Mouse (Mus musculus) midbrain, embryonic 11.5 days (tissue): Measurements from ENCODE around the gene Nphp4. TPM values are rescaled to one million over a fixed set of nuclear protein-coding genes. Genes with fewer than 3 reads are reported as not detected.
"Not testable (repeated sequence)": the region's sequence is repeated elsewhere in the genome, so short reads cannot be mapped to it uniquely, and the experiment has no call there.

ENCODE experiments used
- ATAC-seq: fragments of 200-750 bp; cut with Nextera tagmentation; 2 replicates; pipeline ENCODE4 v1.8.0; 2017; ENCODE audit warnings: moderate TSS enrichment, moderate library complexity; ENCODE audit not compliant: low FRiP score
- DNase-seq: peaks from one replicate; pipeline ENCODE4 v3.0.0; 2015; ENCODE audit warnings: low spot score; ENCODE audit errors: missing footprints
- H3K27ac ChIP-seq: fragments of 300-500 bp; sonication (generic); 2 replicates; pipeline ENCODE4 v1.5.1; 2014; ENCODE audit warnings: low read depth, low read length
- H3K27me3 ChIP-seq: fragments of 300-500 bp; sonication (generic); 2 replicates; pipeline ENCODE4 v1.6.1; 2014; ENCODE audit warnings: mild to moderate bottlenecking, low read length, moderate library complexity, mixed read lengths; ENCODE audit not compliant: control insufficient read depth, insufficient read depth
- H3K36me3 ChIP-seq: fragments of 300-500 bp; sonication (generic); 2 replicates; pipeline ENCODE4 v1.6.1; 2014; ENCODE audit warnings: mild to moderate bottlenecking, low read length, moderate library complexity, mixed read lengths; ENCODE audit not compliant: control insufficient read depth, insufficient read depth
- H3K4me1 ChIP-seq: fragments of 300-500 bp; sonication (generic); 2 replicates; pipeline ENCODE4 v1.6.1; 2014; ENCODE audit warnings: low read length; ENCODE audit not compliant: control insufficient read depth, insufficient read depth
- H3K4me2 ChIP-seq: fragments of 300-500 bp; sonication (generic); 2 replicates; pipeline ENCODE4 v1.6.1; 2014; ENCODE audit warnings: mild to moderate bottlenecking, moderate library complexity
- H3K4me3 ChIP-seq: fragments of 300-500 bp; sonication (generic); 2 replicates; pipeline ENCODE4 v1.5.1; 2014; ENCODE audit warnings: low read depth, low read length
- H3K9ac ChIP-seq: fragments of 300-500 bp; sonication (generic); 2 replicates; pipeline ENCODE4 v1.6.1; 2014; ENCODE audit warnings: low read length
- H3K9me3 ChIP-seq: fragments of 300-500 bp; sonication (generic); 2 replicates; pipeline ENCODE4 v1.6.1; 2016; ENCODE audit warnings: low read length; ENCODE audit not compliant: control insufficient read depth
- WGBS: fragments of 180-500 bp; shearing (Covaris S2); extraction: QIAGEN DNeasy Blood & Tissue Kit; methylation state at CpG from one replicate; pipeline ENCODE4 v1.1.7; 2014; 5-methylcytosine and 5-hydroxymethylcytosine counted together
- polyA plus RNA-seq: library from polyadenylated mRNA; unstranded; fragments of >200 nt; fragmentation: Nextera tagmentation; extraction: Ambion mirVana; gene quantifications from 2 replicates; pipeline ENCODE4 v1.2.1, GENCODE M21; 2014

Nphp4 gene
- polyA plus RNA-seq, 1 experiment from 2014 or later: 4.4 TPM

DNA sequence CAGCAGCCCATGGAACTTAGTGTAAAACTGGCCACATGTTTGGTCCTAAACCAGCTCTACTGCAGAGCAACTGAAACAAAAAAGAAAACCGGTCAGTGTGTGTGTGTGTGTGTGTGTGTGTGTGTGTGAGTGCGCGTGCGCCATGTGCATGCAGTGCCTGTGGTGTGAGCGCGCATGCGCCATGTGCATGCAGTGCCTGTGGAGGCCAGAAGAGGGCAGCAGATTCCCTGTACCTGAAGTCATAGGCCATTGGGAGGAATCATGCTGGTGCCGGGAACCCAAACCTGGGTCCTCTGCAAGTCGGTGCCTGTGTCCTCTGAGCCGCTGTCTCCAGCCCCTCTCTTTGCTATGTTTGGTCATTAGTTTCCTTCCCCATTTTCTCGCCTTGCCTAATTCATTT is 65.9 kb downstream of the Nphp4 start:
- ATAC-seq: no peak
- no peak overlapping the region for H3K27ac ChIP-seq
- no peak overlapping the region for H3K4me2 ChIP-seq
- no peaks in the 10 kb centered on the region for H3K27me3 ChIP-seq
- H3K9me3 ChIP-seq: no peaks in the 10 kb centered on the region
- H3K4me1 ChIP-seq: no peaks in the 10 kb centered on the region
- H3K9ac ChIP-seq: no peak overlapping the region
- WGBS: 96% methylated on average over 11 of the region's 11 CpGs
- no peak for DNase-seq
- no peak overlapping the region for H3K4me3 ChIP-seq
- no peaks in the 10 kb centered on the region for H3K36me3 ChIP-seq

DNA sequence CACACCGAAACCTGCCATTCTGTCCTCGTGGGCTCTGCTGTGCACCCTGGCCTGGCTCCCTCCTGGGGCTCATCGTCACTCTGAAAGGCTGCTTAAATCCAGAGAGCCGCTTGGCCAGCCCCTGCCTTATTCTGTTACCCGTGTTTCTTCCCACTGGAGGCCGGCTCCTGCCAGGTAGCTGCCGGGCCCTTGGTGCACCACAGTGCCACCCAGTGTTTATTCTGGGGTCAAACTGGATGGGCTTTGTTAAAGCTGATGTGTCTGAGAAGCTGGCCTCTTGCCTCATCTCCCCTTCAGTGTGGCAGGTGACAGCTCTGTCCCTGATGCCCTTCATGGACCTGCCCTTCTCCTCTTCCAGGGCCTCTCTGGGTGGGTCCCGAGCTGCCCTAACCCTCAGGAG is 70.0 kb downstream of the Nphp4 start:
- H3K27ac ChIP-seq: no peak overlapping the region
- H3K4me2 ChIP-seq: no peak overlapping the region
- H3K36me3 ChIP-seq: no peaks in the 10 kb centered on the region
- H3K27me3 ChIP-seq: no peaks in the 10 kb centered on the region
- H3K4me1 ChIP-seq: peaks cover 11% of the 10 kb centered on the region
- ATAC-seq: no peak
- H3K9me3 ChIP-seq: no peaks in the 10 kb centered on the region
- no peak overlapping the region for H3K9ac ChIP-seq
- DNase-seq: no peak
- no peak overlapping the region for H3K4me3 ChIP-seq
- WGBS: 57% methylated on average over 8 of the region's 8 CpGs

DNA sequence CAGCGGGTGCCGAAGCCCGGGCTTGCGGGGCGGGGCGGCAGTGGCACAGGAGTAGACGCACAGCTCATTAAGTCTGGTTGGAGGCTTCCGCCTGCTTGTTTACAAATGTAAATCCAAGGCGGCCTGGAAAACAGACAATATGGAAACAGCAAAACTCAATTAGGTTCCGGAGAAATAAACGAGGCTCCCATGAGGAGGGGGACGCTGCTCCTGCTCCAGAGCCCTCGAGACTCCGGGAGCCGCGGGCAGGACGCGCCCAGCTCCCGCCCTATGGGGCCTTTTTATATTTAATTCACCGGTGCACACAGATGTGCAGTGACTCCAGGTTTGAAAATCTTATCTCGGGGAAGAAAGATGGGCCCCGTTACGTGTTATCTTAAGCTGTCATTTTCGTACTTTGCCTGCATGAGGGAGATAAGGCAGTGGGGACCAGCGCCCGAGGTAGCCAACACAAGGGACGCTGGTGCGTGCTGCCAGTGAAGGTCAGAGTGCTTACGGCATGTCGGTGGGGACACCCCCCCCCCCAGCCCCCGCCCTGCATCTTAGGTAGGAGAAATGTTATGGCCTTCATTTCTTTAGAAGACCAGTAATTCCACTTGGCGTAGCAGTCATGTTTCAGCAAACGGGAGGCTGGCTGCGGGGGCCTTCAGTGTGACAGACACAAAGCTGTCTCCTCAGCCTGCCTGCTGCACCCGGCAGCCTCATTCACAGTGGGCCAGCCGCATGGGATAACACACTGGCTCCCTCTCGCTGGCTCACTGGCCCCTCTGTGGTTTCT is 71.6 kb downstream of the Nphp4 start:
- H3K27me3 ChIP-seq: no peaks in the 10 kb centered on the region
- peaks cover 11% of the 10 kb centered on the region for H3K4me1 ChIP-seq
- no peak overlapping the region for H3K4me2 ChIP-seq
- ATAC-seq: peak; percentile 60
- H3K9ac ChIP-seq: peak overlapping the region; percentile 40; the same call in 1 of the 2 replicates
- 40% methylated on average over 37 of the region's 37 CpGs for WGBS
- peak overlapping the region; percentile 32; the same call in 1 of the 2 replicates for H3K27ac ChIP-seq
- H3K4me3 ChIP-seq: no peak overlapping the region
- no peaks in the 10 kb centered on the region for H3K36me3 ChIP-seq
- H3K9me3 ChIP-seq: no peaks in the 10 kb centered on the region
- DNase-seq: no peak

DNA sequence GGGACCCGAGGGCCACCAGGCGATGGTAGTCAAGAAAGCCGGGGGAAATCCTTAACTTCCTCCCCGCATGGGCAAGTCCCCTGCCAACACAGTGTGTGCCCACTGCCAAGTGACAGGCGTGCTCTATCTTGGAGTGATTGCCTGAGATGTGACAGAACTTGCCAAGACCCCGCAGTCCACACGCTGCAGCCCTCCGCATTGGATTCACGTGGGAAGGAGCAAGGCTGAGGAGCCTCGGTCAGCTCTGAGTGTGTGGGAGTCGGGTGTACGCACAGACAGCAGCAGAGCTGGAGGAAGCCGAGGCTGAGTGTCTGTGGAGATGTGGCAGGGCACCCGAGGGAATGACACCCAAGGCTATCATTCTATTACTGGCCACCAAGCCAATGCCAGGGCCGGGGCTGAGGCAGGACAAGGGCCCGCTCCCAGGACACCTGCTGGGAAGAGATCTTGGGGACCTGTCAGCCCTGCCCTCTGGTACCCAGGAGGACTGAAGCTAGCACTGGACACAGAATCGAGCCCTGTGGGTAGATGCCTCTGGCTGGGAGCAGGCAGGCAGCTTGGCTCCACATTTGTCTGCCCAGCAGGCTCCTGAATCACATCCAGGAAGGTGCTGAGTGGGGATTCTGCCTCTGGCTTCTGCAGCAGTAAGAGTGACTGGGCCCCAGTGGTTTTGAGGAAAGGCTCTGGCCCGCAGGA is 73.1 kb downstream of the Nphp4 start:
- Histone ChIP-seq H3K27ac (no peak overlapping the region), H3K9ac (no peak overlapping the region), H3K4me1 (peaks cover 11% of the 10 kb centered on the region), H3K4me2 (no peak overlapping the region), H3K4me3 (no peak overlapping the region), H3K36me3 (no peaks in the 10 kb centered on the region), H3K27me3 (no peaks in the 10 kb centered on the region), H3K9me3 (no peaks in the 10 kb centered on the region)
- 95% methylated on average over 18 of the region's 18 CpGs for WGBS
- ATAC-seq (no peak), DNase-seq (no peak)

DNA sequence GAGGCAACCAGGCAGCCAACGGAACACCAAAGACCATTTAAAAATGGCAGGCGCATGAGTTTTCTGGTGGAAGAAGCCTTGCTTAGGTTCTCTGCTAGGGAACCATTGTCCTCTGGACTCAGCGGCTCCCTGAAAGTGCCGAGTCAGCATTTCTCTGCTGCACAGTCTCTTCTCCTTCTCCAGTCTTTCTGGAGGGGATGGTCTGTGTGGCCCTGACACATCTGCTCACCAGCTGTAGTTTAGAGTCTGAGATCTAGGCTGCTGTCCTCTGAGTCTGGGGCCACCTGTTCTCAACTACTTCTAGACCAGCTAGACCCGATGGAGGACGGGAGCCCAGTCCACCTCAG is 73.7 kb downstream of the Nphp4 start:
- DNase-seq: no peak
- Histone ChIP-seq H3K4me2 (no peak overlapping the region), H3K9me3 (no peaks in the 10 kb centered on the region), H3K9ac (no peak overlapping the region), H3K4me1 (peaks cover 11% of the 10 kb centered on the region), H3K27ac (no peak overlapping the region), H3K36me3 (no peaks in the 10 kb centered on the region), H3K4me3 (no peak overlapping the region), H3K27me3 (no peaks in the 10 kb centered on the region)
- ATAC-seq: no peak
- WGBS: 95% methylated on average over 6 of the region's 6 CpGs

DNA sequence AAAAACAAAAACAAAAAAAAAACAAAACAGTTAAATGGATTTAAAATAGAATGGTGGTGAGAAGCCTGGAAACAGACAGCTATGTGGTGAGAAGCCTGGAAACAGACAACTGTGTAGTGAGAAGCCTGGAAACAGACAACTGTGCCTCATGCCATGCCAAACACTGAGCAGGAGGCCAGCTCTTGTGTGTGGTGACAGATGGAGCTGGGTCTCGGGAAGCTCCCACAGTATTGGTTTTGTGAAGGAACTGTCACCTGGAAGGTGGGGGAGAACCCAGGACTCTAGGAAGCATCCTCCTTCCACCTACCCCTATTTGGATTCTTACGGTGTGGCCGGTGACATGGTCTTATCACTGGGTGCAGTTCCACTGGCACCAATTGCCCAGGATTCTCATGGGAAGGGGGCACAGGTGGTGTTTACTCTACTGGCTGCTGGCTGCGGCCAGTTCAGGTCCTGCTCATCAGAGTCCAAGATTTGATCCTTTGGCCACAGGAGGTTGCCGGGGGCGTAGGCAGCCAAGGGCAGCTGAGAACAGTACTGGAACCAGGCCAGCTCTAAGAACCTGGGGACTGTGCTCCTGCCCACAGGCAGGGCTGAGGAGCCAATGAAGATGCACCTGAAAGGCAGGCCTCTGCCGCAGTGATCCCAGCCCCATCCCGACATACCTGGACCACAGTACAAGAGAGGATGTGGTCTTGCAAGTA is 77.2 kb downstream of the Nphp4 start:
- 91% methylated on average over 8 of the region's 8 CpGs for WGBS

DNA sequence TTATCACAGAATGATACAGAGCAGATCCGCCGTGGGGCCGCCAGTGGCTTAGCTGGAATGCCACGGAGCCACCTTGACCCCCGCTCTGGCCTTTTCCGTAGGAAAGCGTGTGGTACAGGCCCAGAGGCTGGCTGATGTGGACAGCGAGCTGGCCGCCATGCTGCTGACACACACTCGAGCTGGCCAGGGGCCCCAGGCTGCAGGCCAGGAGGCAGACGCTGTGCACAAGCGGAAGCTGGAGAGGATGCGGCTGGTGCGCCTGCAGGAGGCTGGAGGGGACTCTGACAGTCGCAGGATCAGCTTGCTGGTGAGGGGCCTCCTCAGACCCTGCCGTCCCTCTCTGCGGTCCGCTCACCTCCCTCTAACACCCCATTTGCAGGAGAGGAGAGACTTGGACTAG is 77.9 kb downstream of the Nphp4 start:
- no peak overlapping the region for H3K4me3 ChIP-seq
- no peak overlapping the region for H3K27ac ChIP-seq
- DNase-seq: no peak
- no peak overlapping the region for H3K9ac ChIP-seq
- no peaks in the 10 kb centered on the region for H3K36me3 ChIP-seq
- H3K9me3 ChIP-seq: no peaks in the 10 kb centered on the region
- no peaks in the 10 kb centered on the region for H3K27me3 ChIP-seq
- peaks cover 13% of the 10 kb centered on the region for H3K4me1 ChIP-seq
- WGBS: 69% methylated on average over 18 of the region's 18 CpGs
- no peak for ATAC-seq
- H3K4me2 ChIP-seq: no peak overlapping the region

More for the DNA sequence above, 77.2 kb downstream of the Nphp4 start:
- Histone ChIP-seq H3K27ac (no peak overlapping the region), H3K9me3 (no peaks in the 10 kb centered on the region), H3K4me1 (peaks cover 11% of the 10 kb centered on the region), H3K4me3 (no peak overlapping the region), H3K9ac (no peak overlapping the region), H3K27me3 (no peaks in the 10 kb centered on the region), H3K36me3 (no peaks in the 10 kb centered on the region), H3K4me2 (no peak overlapping the region)
- ATAC-seq (no peak), DNase-seq (no peak)

DNA sequence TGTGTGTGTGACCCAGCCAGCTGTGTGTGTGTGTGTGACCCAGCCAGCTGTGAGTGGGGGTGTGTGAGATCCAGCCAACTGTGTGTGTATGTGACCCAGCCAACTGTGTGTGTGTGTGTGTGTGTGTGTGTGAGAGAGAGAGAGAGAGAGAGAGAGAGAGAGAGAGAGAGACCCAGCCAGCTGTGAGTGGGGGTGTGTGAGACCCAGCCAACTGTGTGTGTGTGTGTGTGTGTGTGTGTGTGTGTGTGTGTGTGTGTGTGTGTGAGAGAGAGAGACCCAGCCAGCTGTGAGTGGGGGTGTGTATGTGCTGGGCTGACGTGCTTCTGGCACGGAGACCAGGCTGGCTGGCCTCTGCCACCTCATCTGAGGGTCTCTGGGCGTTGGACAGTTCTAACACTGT is 79.3 kb downstream of the Nphp4 start:
- H3K27ac ChIP-seq, H3K4me3 ChIP-seq, H3K36me3 ChIP-seq, H3K4me2 ChIP-seq, H3K9me3 ChIP-seq, ATAC-seq, H3K27me3 ChIP-seq, H3K9ac ChIP-seq, DNase-seq: not testable (repeated sequence)
- WGBS: 94% methylated on average over 3 of the region's 3 CpGs
- H3K4me1 ChIP-seq: peaks cover 13% of the 10 kb centered on the region

DNA sequence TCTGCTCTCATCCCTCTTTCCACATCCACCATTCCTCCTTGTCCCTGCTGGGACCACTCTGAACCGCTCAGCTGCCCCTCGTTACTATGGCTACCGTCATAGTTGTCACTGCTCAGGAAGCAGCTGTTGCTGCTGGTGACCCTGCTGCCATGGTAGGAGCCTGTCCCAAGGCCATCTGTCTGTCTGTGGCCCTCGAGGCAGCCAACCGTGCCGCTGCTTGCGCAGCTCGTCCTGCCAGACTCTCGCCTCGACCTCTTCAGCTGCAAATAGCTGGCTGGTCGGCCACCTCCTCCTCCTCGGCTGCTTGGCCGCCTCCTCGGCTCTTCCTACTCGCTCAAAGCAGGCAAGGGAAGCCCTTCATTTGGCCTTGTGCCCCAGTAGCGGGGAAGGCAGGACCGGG is 81.7 kb downstream of the Nphp4 start:
- Histone ChIP-seq H3K4me3 (no peak overlapping the region), H3K27ac (peak overlapping the region; percentile 21), H3K27me3 (no peaks in the 10 kb centered on the region), H3K9me3 (no peaks in the 10 kb centered on the region), H3K4me1 (peaks cover 13% of the 10 kb centered on the region), H3K4me2 (no peak overlapping the region), H3K9ac (no peak overlapping the region), H3K36me3 (no peaks in the 10 kb centered on the region)
- peak; percentile 87 for DNase-seq
- peak; percentile 84 for ATAC-seq
- WGBS: 30% methylated on average over 17 of the region's 17 CpGs
